Mouse (Mus musculus) adrenal gland, adult 8-10 months (tissue): ENCODE data around the gene Gm28363. TPM values are rescaled to one million over a fixed set of nuclear protein-coding genes. Genes with fewer than 3 reads are reported as not detected.
"Not testable (repeated sequence)": the region's sequence is repeated elsewhere in the genome, so short reads cannot be mapped to it uniquely, and the experiment has no call there.

Experiments
- DNase-seq: peaks from one replicate; pipeline ENCODE4 v3.0.0; 2022
- total RNA-seq, 4 experiments: library from RNA; stranded (reverse); gene quantifications; 2 replicates each; pipeline ENCODE4 v1.2.4; 2022

Gm28363 gene
- not detected for total RNA-seq

- DNase-seq: not testable (repeated sequence)
Observed at GRCm38 (mm10) chr1:117696831-117697230, at the start of gene Gm28363. Gm28363 (plus strand) TSS chr1:117697131.

DNA sequence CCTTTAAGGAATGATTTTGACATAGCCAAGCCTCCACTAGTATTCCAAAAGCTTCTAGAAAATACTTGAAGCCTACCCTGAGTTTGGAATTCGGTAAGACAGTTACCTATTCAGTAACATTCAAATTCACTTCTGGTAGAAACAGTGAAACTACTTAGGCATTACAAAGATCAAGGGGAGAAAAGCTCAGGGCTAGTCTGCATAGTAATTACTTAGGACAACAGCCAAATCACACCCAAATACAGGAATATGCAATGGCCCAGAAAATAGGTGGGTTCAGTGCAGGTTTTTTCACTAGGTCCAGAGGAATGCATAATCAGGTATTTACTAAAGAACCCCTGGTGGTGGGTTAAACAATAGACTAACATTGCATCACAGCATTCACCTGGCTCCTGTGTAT is 46.7 kb upstream of the Gm28363 start:
- not testable (repeated sequence) for DNase-seq

Other genes with a start within 250 kb of the Gm28363 start
- gene B020011L13Rik, start 84.0 kb downstream of the Gm28363 start, total RNA-seq: not detected
- not detected for gene Gm28360, start 132.9 kb downstream of the Gm28363 start, total RNA-seq
- gene Gm28168, start 230.9 kb downstream of the Gm28363 start, total RNA-seq: not detected